ENCODE assay signal across 8 mouse cellular contexts in genomic region chr11:114668301-114668710, GRCm38 (mm10). TPM values are rescaled to one million over a fixed set of nuclear protein-coding genes. Genes with fewer than 3 reads are reported as not detected.
DNase-seq lines count a peak whose midpoint lies in the region; ATAC-seq lines count a peak whose summit lies in the region.

TSS of gene Rpl38 (plus strand) at chr11:114668524.

- peak within 1 kb of the TSS; percentile 90 for H3K9ac ChIP-seq in hindbrain, embryonic 14.5 days

- H3K9me3 ChIP-seq in hindbrain, embryonic 14.5 days (ENCODE audit: control insufficient read depth, low read length) = no peaks in the 10 kb centered on the region

- peak; percentile 80 for ATAC-seq in hindbrain, embryonic 14.5 days (ENCODE audit: low FRiP score)

- peak within 1 kb of the TSS; percentile 65 for H3K4me2 ChIP-seq in hindbrain, embryonic 14.5 days (replicated peaks)

- DNase-seq in T-cell, adult 2 months (ENCODE audit: low spot score) = peak; percentile 93
- DNase-seq in cerebellum, postnatal 36 days = peak; percentile 93 to 99
- peak; percentile 95 to 97 for DNase-seq in frontal cortex, postnatal 36 days (ENCODE audit: low spot score in 2 of 2)
- peak; percentile 99 for DNase-seq in hindbrain, embryonic 14.5 days (ENCODE audit: low spot score)
- peak; percentile 79 to 93 for DNase-seq in layer of hippocampus, postnatal 25 days (ENCODE audit: extremely low spot score in 1 of 2, low spot score in 1 of 2)
- DNase-seq in lung, postnatal 14 days = peak; percentile 96
- peak; percentile 85 for DNase-seq in ovary, postnatal 36 days (ENCODE audit: low spot score)
- DNase-seq in thymus, postnatal 14 days = peak; percentile 94

- peaks cover 32% of the 10 kb centered on the region for H3K36me3 ChIP-seq in hindbrain, embryonic 14.5 days (replicated peaks; ENCODE audit: control insufficient read depth, insufficient read depth)

- H3K4me3 ChIP-seq in hindbrain, embryonic 14.5 days (replicated peaks; ENCODE audit: low read length) = peak within 1 kb of the TSS; percentile 73

- H3K4me1 ChIP-seq in hindbrain, embryonic 14.5 days (replicated peaks; ENCODE audit: control insufficient read depth, insufficient read depth, low read length) = peaks cover 15% of the 10 kb centered on the region

- H3K27ac ChIP-seq in hindbrain, embryonic 14.5 days = peak within 1 kb of the TSS; percentile 91

- under 1% methylated on average over 19 of the region's 21 CpGs for WGBS in hindbrain, embryonic 14.5 days

- H3K27me3 ChIP-seq in hindbrain, embryonic 14.5 days (ENCODE audit: control insufficient read depth, insufficient read depth, low read length) = no peaks in the 10 kb centered on the region

RNA-seq across cellular contexts. Expression of gene Rpl38, which starts in this region (rescaled TPM):
- 694 and 869 TPM in 2 replicates for polyA plus RNA-seq in hindbrain, embryonic 14.5 days (2014; fragmentation: Nextera tagmentation; extraction: Ambion mirVana)
- total RNA-seq in layer of hippocampus, postnatal 25 days (2021) = 100 to 1,000 TPM; 761 to 890 TPM

Comparison
In these comparisons a context has a peak if more than half of its experiments do, and no peak if none do; other contexts are left out.
1. Peak in every context shown above with its lines: DNase-seq, ATAC-seq, H3K4me3 ChIP-seq and H3K27ac ChIP-seq.